Mouse (Mus musculus): ENCODE results near the gene Spindoc. TPM values are rescaled to one million over a fixed set of nuclear protein-coding genes. Genes with fewer than 3 reads are reported as not detected.

Spindoc gene
- polyA plus RNA-seq, 1 experiment = 6.3 TPM

Other genes with a start within 250 kb of the Spindoc start
- 28.7 and 44.7 TPM in 2 replicates for gene Otub1, start 176.7 kb downstream of the Spindoc start, polyA plus RNA-seq (2012; ENCODE audit: insufficient read depth, insufficient read length, missing spikeins)
- 4,354 and 4,380 TPM in 2 replicates for gene Cox8a, start 165.4 kb downstream of the Spindoc start, polyA plus RNA-seq (2012; ENCODE audit: insufficient read depth, insufficient read length, missing spikeins)
- gene Naa40, start 141.8 kb downstream of the Spindoc start, polyA plus RNA-seq (2012; ENCODE audit: insufficient read depth, insufficient read length, missing spikeins) = 9.6 and 10.3 TPM in 2 replicates
- gene Rcor2, start 115.7 kb downstream of the Spindoc start, polyA plus RNA-seq (2012; ENCODE audit: insufficient read depth, insufficient read length, missing spikeins) = 1.0 and 7.8 TPM in 2 replicates
- gene Mark2, start 41.1 kb downstream of the Spindoc start, polyA plus RNA-seq (2012; ENCODE audit: insufficient read depth, insufficient read length, missing spikeins) = 24.1 and 35.4 TPM in 2 replicates
- gene 2700081O15Rik, start 34.6 kb upstream of the Spindoc start, polyA plus RNA-seq (2012; ENCODE audit: insufficient read depth, insufficient read length, missing spikeins) = 7.6 and 8.3 TPM in 2 replicates
- gene Rtn3, start 100.3 kb upstream of the Spindoc start, polyA plus RNA-seq (2012; ENCODE audit: insufficient read depth, insufficient read length, missing spikeins) = 197 and 218 TPM in 2 replicates
- 59.2 and 73.5 TPM in 2 replicates for gene Atl3, start 111.0 kb upstream of the Spindoc start, polyA plus RNA-seq (2012; ENCODE audit: insufficient read depth, insufficient read length, missing spikeins)
- 368 and 573 TPM in 2 replicates for gene Pla2g16, start 174.5 kb upstream of the Spindoc start, polyA plus RNA-seq (2012; ENCODE audit: insufficient read depth, insufficient read length, missing spikeins)
- 78.7 and 93.6 TPM in 2 replicates for gene Lgals12, start 224.2 kb upstream of the Spindoc start, polyA plus RNA-seq (2012; ENCODE audit: insufficient read depth, insufficient read length, missing spikeins)
- 2.6 TPM in 1 of 2 replicates, not detected in the other for gene Hrasls5, start 229.5 kb upstream of the Spindoc start, polyA plus RNA-seq (2012; ENCODE audit: insufficient read depth, insufficient read length, missing spikeins)